Mouse (Mus musculus): ENCODE data around the gene Scarb1. TPM values are rescaled to one million over a fixed set of nuclear protein-coding genes. Genes with fewer than 3 reads are reported as not detected.

Gene Scarb1
- polyA plus RNA-seq, 2 experiments = 40.1 to 67.7 TPM

DNA sequence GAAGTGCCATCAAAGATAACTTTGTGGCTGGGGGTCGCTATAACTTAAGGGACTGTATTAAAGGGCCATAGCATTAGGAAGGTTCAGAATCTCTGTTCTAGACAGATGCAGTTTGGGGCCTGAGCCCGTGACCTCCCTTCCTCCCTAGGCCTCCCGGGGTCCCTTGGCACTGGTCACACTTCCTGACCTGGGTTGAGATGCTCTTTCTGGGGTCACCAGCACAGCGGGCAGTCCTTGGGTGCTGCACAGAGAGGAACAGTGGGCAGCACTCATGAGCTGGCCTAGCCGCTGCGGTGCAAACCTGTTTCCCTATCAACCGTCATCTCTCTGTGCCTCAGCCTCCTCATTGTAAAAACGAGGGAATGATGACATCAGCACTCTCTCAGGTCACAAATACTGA is 71.5 kb downstream of the Scarb1 start:
- H3K9me3 ChIP-seq (ENCODE audit: control insufficient read depth, low read length) = no peaks in the 10 kb centered on the region
- H3K27me3 ChIP-seq (ENCODE audit: control insufficient read depth, insufficient read depth, low read length) = no peaks in the 10 kb centered on the region
- H3K4me3 ChIP-seq (replicated peaks; ENCODE audit: low read length) = no peak overlapping the region
- 87% methylated on average over 8 of the region's 8 CpGs for WGBS
- no peak overlapping the region for H3K27ac ChIP-seq (replicated peaks; ENCODE audit: low read depth, low read length)
- H3K4me2 ChIP-seq (replicated peaks; ENCODE audit: low read depth, low read length, severe bottlenecking) = no peak overlapping the region
- ATAC-seq (ENCODE audit: low FRiP score, low read depth) = no peak
- H3K36me3 ChIP-seq (ENCODE audit: control insufficient read depth, insufficient read depth, low read length) = no peaks in the 10 kb centered on the region
- H3K9ac ChIP-seq (ENCODE audit: low read depth, low read length, severe bottlenecking) = no peak overlapping the region
- H3K4me1 ChIP-seq (ENCODE audit: control insufficient read depth, insufficient read depth, low read length) = peaks cover 22% of the 10 kb centered on the region
- no peak for DNase-seq (ENCODE audit: low spot score)
- no peak for TF ChIP-seq POLR2A (IDR thresholded peaks at IDR 0.05; ENCODE audit: borderline replicate concordance, extremely low read depth, insufficient read depth, insufficient read length)

DNA sequence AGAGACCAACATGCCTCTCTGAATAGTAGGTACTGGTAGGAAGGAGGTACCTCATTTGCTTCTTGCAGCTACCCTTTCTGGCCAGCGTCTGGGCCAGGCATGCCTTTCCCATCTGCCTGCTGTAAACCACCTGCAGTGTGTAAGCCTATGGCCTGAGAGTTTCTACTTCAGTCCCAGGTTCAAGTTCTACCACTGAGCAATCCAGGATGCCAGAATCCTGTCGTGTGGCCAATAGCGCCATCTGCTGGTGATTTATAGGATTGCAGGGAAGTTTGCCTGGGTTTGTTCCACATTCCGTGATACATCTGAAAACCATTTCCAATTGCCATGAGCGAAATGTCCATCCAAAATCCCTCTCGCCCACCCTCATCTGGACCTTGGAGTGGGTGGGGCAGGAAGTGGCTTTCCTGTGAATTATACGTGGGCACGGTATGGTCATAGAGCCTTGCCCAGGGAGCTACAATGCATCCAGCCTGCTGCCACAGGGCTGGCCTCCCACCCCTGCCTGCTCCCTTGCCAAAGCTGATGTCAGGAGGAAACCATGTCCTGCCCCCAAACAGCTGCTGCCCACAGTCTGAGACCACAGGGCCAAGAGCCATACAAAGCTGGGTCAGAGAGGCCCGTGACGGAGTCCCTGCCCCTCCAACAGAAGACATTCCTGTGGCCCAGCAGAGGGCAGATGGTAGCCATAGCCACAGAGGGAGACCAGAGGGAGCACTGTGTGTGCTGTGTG is 72.7 kb downstream of the Scarb1 start:
- H3K4me1 ChIP-seq (ENCODE audit: control insufficient read depth, insufficient read depth, low read length) = peaks cover 22% of the 10 kb centered on the region
- no peak for TF ChIP-seq POLR2A (IDR thresholded peaks at IDR 0.05; ENCODE audit: borderline replicate concordance, extremely low read depth, insufficient read depth, insufficient read length)
- H3K27ac ChIP-seq (replicated peaks; ENCODE audit: low read depth, low read length) = peak overlapping the region; percentile 28; the same call in 1 of the 2 replicates
- WGBS = 13% methylated on average over 10 of the region's 10 CpGs
- no peaks in the 10 kb centered on the region for H3K27me3 ChIP-seq (ENCODE audit: control insufficient read depth, insufficient read depth, low read length)
- H3K4me3 ChIP-seq (replicated peaks; ENCODE audit: low read length) = no peak overlapping the region
- peak; percentile 87 for DNase-seq (ENCODE audit: low spot score)
- no peaks in the 10 kb centered on the region for H3K9me3 ChIP-seq (ENCODE audit: control insufficient read depth, low read length)
- 0 out of 2 replicates have a peak overlapping the region, but pooled peaks have one; percentile 9 for H3K9ac ChIP-seq (ENCODE audit: low read depth, low read length, severe bottlenecking)
- 0 out of 2 replicates have a peak overlapping the region, but pooled peaks have one; percentile 9 for H3K4me2 ChIP-seq (replicated peaks; ENCODE audit: low read depth, low read length, severe bottlenecking)
- no peaks in the 10 kb centered on the region for H3K36me3 ChIP-seq (ENCODE audit: control insufficient read depth, insufficient read depth, low read length)
- ATAC-seq (ENCODE audit: low FRiP score, low read depth) = peak; percentile 53

DNA sequence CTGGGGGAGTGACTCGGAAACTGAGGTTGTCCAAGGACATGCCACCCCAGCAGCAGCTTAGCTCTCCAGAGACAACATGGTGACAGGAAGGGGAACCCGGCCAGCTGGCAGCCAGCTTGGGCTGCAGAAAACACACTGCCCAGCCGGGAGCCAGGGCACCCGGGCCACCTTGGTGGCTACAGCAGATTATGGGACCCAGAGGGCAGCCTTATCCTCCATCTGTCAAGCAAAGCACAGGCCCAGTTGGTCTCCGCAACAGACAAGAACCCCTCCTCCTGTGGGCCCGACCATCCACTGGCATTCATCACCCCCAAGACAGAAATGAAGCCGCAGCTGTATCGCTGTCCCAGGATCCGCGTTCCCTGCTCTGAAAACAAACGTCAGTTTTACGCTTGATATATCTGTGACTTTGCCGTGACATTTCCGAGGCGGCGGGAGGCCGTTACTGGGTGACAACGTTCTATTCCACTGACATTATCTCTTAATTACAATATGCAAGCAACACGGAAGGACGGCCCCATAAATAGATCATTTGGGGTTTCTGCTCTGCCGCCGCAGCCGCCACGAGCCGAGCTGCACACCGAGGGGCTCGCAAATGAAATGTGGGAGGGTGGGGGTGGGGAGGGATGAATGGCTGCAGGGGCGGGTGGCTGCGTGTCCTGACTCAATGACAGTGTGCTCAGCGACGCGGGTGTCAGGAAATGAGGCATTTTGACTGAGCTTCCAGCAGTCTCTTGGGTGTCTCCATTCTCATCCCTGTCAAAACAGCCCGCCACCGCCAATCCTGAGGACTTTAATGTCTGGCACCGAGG is 73.5 kb downstream of the Scarb1 start:
- WGBS = 39% methylated on average over 35 of the region's 35 CpGs
- TF ChIP-seq POLR2A (IDR thresholded peaks at IDR 0.05; ENCODE audit: borderline replicate concordance, extremely low read depth, insufficient read depth, insufficient read length) = no peak
- no peak for ATAC-seq (ENCODE audit: low FRiP score, low read depth)
- Histone ChIP-seq H3K4me1 (ENCODE audit: control insufficient read depth, insufficient read depth, low read length) (peaks cover 22% of the 10 kb centered on the region), H3K36me3 (ENCODE audit: control insufficient read depth, insufficient read depth, low read length) (no peaks in the 10 kb centered on the region), H3K4me2 (replicated peaks; ENCODE audit: low read depth, low read length, severe bottlenecking) (peak overlapping the region; percentile 9), H3K9me3 (ENCODE audit: control insufficient read depth, low read length) (no peaks in the 10 kb centered on the region), H3K27me3 (ENCODE audit: control insufficient read depth, insufficient read depth, low read length) (no peaks in the 10 kb centered on the region), H3K27ac (replicated peaks; ENCODE audit: low read depth, low read length) (no peak overlapping the region), H3K4me3 (replicated peaks; ENCODE audit: low read length) (no peak overlapping the region), H3K9ac (ENCODE audit: low read depth, low read length, severe bottlenecking) (0 out of 2 replicates have a peak overlapping the region, but pooled peaks have one; percentile 5)
- no peak for DNase-seq (ENCODE audit: low spot score)

DNA sequence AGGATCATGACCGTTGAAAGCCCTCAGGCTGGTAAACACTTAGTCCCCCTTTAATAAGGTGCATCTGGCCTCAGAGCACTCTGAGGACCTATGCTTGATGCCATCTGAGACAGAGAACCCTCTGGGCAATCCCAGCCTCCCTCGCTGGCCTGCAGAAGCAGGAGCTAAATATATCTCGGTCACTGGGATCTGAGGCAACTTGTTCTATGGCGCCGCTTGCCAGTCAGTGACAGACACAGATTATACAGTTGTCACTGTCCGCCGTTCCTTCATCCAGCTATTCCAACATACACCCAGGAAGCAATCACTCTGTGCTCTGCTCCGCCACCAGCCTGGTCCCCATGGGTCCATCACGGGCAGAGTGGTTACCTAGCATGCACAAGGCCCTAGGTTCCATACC is 74.8 kb downstream of the Scarb1 start:
- Histone ChIP-seq H3K4me1 (ENCODE audit: control insufficient read depth, insufficient read depth, low read length) (peaks cover 18% of the 10 kb centered on the region), H3K36me3 (ENCODE audit: control insufficient read depth, insufficient read depth, low read length) (no peaks in the 10 kb centered on the region), H3K27ac (replicated peaks; ENCODE audit: low read depth, low read length) (no peak overlapping the region), H3K4me2 (replicated peaks; ENCODE audit: low read depth, low read length, severe bottlenecking) (no peak overlapping the region), H3K27me3 (ENCODE audit: control insufficient read depth, insufficient read depth, low read length) (no peaks in the 10 kb centered on the region), H3K9me3 (ENCODE audit: control insufficient read depth, low read length) (no peaks in the 10 kb centered on the region), H3K4me3 (replicated peaks; ENCODE audit: low read length) (no peak overlapping the region), H3K9ac (ENCODE audit: low read depth, low read length, severe bottlenecking) (no peak overlapping the region)
- DNase-seq (ENCODE audit: low spot score) (no peak), ATAC-seq (ENCODE audit: low FRiP score, low read depth) (no peak)
- 72% methylated on average over 9 of the region's 9 CpGs for WGBS
- no peak for TF ChIP-seq POLR2A (IDR thresholded peaks at IDR 0.05; ENCODE audit: borderline replicate concordance, extremely low read depth, insufficient read depth, insufficient read length)

DNA sequence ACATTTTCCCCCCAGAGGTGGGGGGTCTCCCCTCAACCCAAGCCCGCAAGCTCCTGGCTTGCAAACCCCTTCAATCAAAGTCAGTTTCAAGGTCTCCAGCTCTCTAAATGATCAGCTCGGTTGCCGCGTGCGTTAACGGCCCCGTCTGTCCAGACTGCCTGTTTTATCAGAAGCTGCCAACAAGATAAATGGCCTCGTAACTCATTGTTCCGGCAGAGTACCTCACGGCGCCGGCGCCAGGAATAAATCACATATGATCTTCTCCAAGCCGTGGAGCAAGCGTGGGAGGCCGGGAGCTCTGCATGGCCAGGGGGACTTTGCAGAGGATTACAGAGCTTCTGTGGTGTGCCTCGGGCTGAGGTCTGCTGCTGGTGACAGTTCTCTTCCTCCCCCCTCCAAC is 76.2 kb downstream of the Scarb1 start:
- no peak for TF ChIP-seq POLR2A (IDR thresholded peaks at IDR 0.05; ENCODE audit: borderline replicate concordance, extremely low read depth, insufficient read depth, insufficient read length)
- H3K36me3 ChIP-seq (ENCODE audit: control insufficient read depth, insufficient read depth, low read length) = no peaks in the 10 kb centered on the region
- no peak overlapping the region for H3K4me2 ChIP-seq (replicated peaks; ENCODE audit: low read depth, low read length, severe bottlenecking)
- H3K9ac ChIP-seq (ENCODE audit: low read depth, low read length, severe bottlenecking) = no peak overlapping the region
- DNase-seq (ENCODE audit: low spot score) = peak; percentile 55
- peaks cover 13% of the 10 kb centered on the region for H3K4me1 ChIP-seq (ENCODE audit: control insufficient read depth, insufficient read depth, low read length)
- 5% methylated on average over 17 of the region's 17 CpGs for WGBS
- H3K9me3 ChIP-seq (ENCODE audit: control insufficient read depth, low read length) = no peaks in the 10 kb centered on the region
- H3K4me3 ChIP-seq (replicated peaks; ENCODE audit: low read length) = no peak overlapping the region
- no peak for ATAC-seq (ENCODE audit: low FRiP score, low read depth)
- no peaks in the 10 kb centered on the region for H3K27me3 ChIP-seq (ENCODE audit: control insufficient read depth, insufficient read depth, low read length)
- no peak overlapping the region for H3K27ac ChIP-seq (replicated peaks; ENCODE audit: low read depth, low read length)

Measured in limb, embryonic 14.5 days (tissue).